Mouse (Mus musculus): ENCODE data around the gene Hebp2.
A peak's percentile ranks its signal among the peaks of the same experiment; 100 is the strongest.
"Not testable (repeated sequence)": the region's sequence is repeated elsewhere in the genome, so short reads cannot be mapped to it uniquely, and the experiment has no call there.

Gene Hebp2

GRCm38 (mm10) chr10:18545813-18546235 lies at the start of gene Hebp2:
Gene Hebp2 (minus strand): TSS chr10:18546076.
- DNase-seq: peak; percentile 64

GRCm38 (mm10) chr10:18589455-18589854 lies 43.6 kb upstream of the Hebp2 start:
- no peak for DNase-seq

- DNase-seq: no peak
Observed at GRCm38 (mm10) chr10:18584188-18584587, 38.3 kb upstream of the Hebp2 start.

- no peak for DNase-seq
Observed at GRCm38 (mm10) chr10:18572581-18572980, 26.7 kb upstream of the Hebp2 start.

- DNase-seq: peak; percentile 52
Observed at GRCm38 (mm10) chr10:18562940-18563339, 17.1 kb upstream of the Hebp2 start.

- DNase-seq: no peak
Observed at GRCm38 (mm10) chr10:18561445-18561844, 15.6 kb upstream of the Hebp2 start.

- not testable (repeated sequence) for DNase-seq
Observed at GRCm38 (mm10) chr10:18559076-18559475, 13.2 kb upstream of the Hebp2 start.

GRCm38 (mm10) chr10:18549321-18550216 lies 3.7 kb upstream of the Hebp2 start:
- DNase-seq: peak; percentile 26

- DNase-seq: no peak
Observed at GRCm38 (mm10) chr10:18547381-18547780, 1.5 kb upstream of the Hebp2 start.

- no peak for DNase-seq
Observed at GRCm38 (mm10) chr10:18545309-18545708, 567 bp downstream of the Hebp2 start.

- DNase-seq: no peak
Observed at GRCm38 (mm10) chr10:18536889-18537288, 9.0 kb downstream of the Hebp2 start.

GRCm38 (mm10) chr10:18532293-18532692 lies 13.6 kb downstream of the Hebp2 start:
- no peak for DNase-seq

- DNase-seq: no peak
Observed at GRCm38 (mm10) chr10:18530161-18530560, 15.7 kb downstream of the Hebp2 start.

GRCm38 (mm10) chr10:18529177-18529576 lies 16.7 kb downstream of the Hebp2 start:
- no peak for DNase-seq

GRCm38 (mm10) chr10:18528475-18528874 lies 17.4 kb downstream of the Hebp2 start:
- peak; percentile 39 for DNase-seq

GRCm38 (mm10) chr10:18527766-18528165 lies 18.1 kb downstream of the Hebp2 start:
- DNase-seq: no peak

- DNase-seq: no peak
Observed at GRCm38 (mm10) chr10:18526851-18527675, 18.8 kb downstream of the Hebp2 start.

GRCm38 (mm10) chr10:18526184-18526850 lies 19.6 kb downstream of the Hebp2 start:
- DNase-seq: peak; percentile 72

GRCm38 (mm10) chr10:18525726-18526125 lies 20.1 kb downstream of the Hebp2 start:
- DNase-seq: no peak

- DNase-seq: no peak
Observed at GRCm38 (mm10) chr10:18525311-18525710, 20.6 kb downstream of the Hebp2 start.

- DNase-seq: no peak
Observed at GRCm38 (mm10) chr10:18522556-18522955, 23.3 kb downstream of the Hebp2 start.

GRCm38 (mm10) chr10:18511496-18511895 lies 34.4 kb downstream of the Hebp2 start:
- DNase-seq: no peak

GRCm38 (mm10) chr10:18510663-18511062 lies 35.2 kb downstream of the Hebp2 start:
- no peak for DNase-seq
